Mouse (Mus musculus) testis, adult 2 months (tissue): Measurements from ENCODE around the gene Ctso.

Source experiments
- CTCF ChIP-seq: fragments of 200-500 bp; IDR thresholded peaks from 2 replicates; pipeline ENCODE4 v1.5.1; 2012; ENCODE audit warnings: low read depth, mild to moderate bottlenecking, inconsistent platforms, low read length, moderate library complexity; ENCODE audit not compliant: control insufficient read depth, insufficient read depth, insufficient replicate concordance
- POLR2A ChIP-seq: fragments of 200-500 bp; IDR thresholded peaks from 2 replicates; pipeline ENCODE4 v1.6.1; 2012; ENCODE audit warnings: low read depth, mild to moderate bottlenecking, inconsistent platforms, low read length, moderate library complexity; ENCODE audit not compliant: control insufficient read depth

DNA sequence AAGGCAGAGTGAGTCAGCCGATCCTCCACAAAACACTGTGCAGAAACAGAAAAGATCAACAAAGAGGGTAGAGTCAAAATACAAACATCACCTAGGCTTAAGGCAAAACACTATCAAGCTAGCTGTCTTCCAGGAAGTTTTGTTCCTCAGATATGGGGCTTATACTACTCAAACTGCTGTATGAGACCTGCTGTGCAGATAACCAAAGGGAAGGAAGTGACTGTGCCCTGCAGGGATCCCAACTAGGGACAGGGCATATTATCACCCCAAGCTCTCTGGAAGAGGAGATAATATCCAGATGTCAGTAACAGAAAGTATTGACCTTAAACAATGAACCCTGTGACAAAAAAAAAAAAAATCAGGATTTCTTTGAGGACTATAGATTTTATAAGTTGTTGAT lies 16.6 kb downstream of the Ctso start:
- TF ChIP-seq CTCF (no peak), POLR2A (no peak)
